In genomic region chr14:88337304-88337703, GRCm38 (mm10) we compare ENCODE assay signal across 32 mouse cellular contexts.
A peak's percentile ranks its signal among the peaks of the same experiment; 100 is the strongest.
DNase-seq lines count a peak whose midpoint lies in the region; ATAC-seq lines count a peak whose summit lies in the region.
"Had no signal": no experiment of that assay in that cellular context is flagged by ENCODE, and none has a peak within 500 bp of the region (broad histone marks: within the 10 kb centered on the region; RNA-seq: fewer than 3 reads in every experiment).

No protein-coding gene starts in this region.

- no peaks in the 10 kb centered on the region for H3K9me3 ChIP-seq in midbrain, embryonic 11.5 days (ENCODE audit: control insufficient read depth, low read length)
- H3K9me3 ChIP-seq in midbrain, embryonic 16.5 days (replicated peaks; ENCODE audit: control insufficient read depth, low read length, poor library complexity, severe bottlenecking), result no peaks in the 10 kb centered on the region
- H3K9me3 ChIP-seq in midbrain, embryonic 14.5 days (ENCODE audit: control insufficient read depth, low read length), result no peaks in the 10 kb centered on the region
- H3K9me3 ChIP-seq: embryonic facial prominence, embryonic 13.5 days; heart, embryonic 13.5 days; hindbrain, embryonic 15.5 days; limb, embryonic 10.5 days; limb, embryonic 15.5 days; neural tube, embryonic 13.5 days had no signal

- H3K9ac ChIP-seq in midbrain, embryonic 11.5 days (ENCODE audit: low read length), result no peak overlapping the region
- H3K9ac ChIP-seq in midbrain, embryonic 16.5 days (ENCODE audit: low read depth, low read length), result no peak overlapping the region
- H3K9ac ChIP-seq in midbrain, embryonic 14.5 days (replicated peaks; ENCODE audit: low read length), result no peak overlapping the region
- H3K9ac ChIP-seq: embryonic facial prominence, embryonic 13.5 days; heart, embryonic 13.5 days; hindbrain, embryonic 15.5 days; limb, embryonic 15.5 days; liver, embryonic 14.5 days; lung, embryonic 14.5 days; neural tube, embryonic 13.5 days had no signal

- DNase-seq in midbrain, embryonic 11.5 days (ENCODE audit: low spot score, missing footprints), result peak; percentile 87
- peak; percentile 1 for DNase-seq in brain, adult 2 months (ENCODE audit: low read depth, low spot score)
- peak; percentile 75 for DNase-seq in midbrain, embryonic 14.5 days
- DNase-seq in retina, postnatal 7 days (ENCODE audit: low read depth, low spot score), result peak; percentile 37
- DNase-seq in adrenal gland, postnatal 4 days (ENCODE audit: low spot score in 2 of 2), result no peak
- no peak for DNase-seq in right cerebral cortex, postnatal 36 days (ENCODE audit: low spot score in 2 of 2)
- DNase-seq: adrenal gland, postnatal 25 days; cerebellum, adult 11 months; cerebellum, adult 9-10 months; embryo, embryonic 11 days; heart, postnatal 10 days; kidney, postnatal 14 days; layer of hippocampus, adult 9-11 months; lung, postnatal 14 days; right cerebral cortex, adult 18-20 months; right cerebral cortex, postnatal 4 days; thymus, postnatal 4 days had no signal

- H3K36me3 ChIP-seq in midbrain, embryonic 11.5 days (ENCODE audit: control insufficient read depth, insufficient read depth, low read length), result no peaks in the 10 kb centered on the region
- H3K36me3 ChIP-seq in midbrain, embryonic 16.5 days (ENCODE audit: control insufficient read depth, insufficient read depth, low read length), result no peaks in the 10 kb centered on the region
- H3K36me3 ChIP-seq in midbrain, embryonic 14.5 days (ENCODE audit: control insufficient read depth, insufficient read depth, low read length), result no peaks in the 10 kb centered on the region
- H3K36me3 ChIP-seq: embryonic facial prominence, embryonic 13.5 days; heart, embryonic 13.5 days; hindbrain, embryonic 15.5 days; limb, embryonic 10.5 days; limb, embryonic 15.5 days; neural tube, embryonic 13.5 days had no signal

- no peak overlapping the region for H3K4me2 ChIP-seq in midbrain, embryonic 11.5 days
- no peak overlapping the region for H3K4me2 ChIP-seq in midbrain, embryonic 16.5 days (ENCODE audit: low read length)
- no peak overlapping the region; the same call in 1 of the 2 replicates for H3K4me2 ChIP-seq in midbrain, embryonic 14.5 days (ENCODE audit: low read length)
- H3K4me2 ChIP-seq: embryonic facial prominence, embryonic 13.5 days; heart, embryonic 13.5 days; hindbrain, embryonic 15.5 days; limb, embryonic 15.5 days; lung, embryonic 14.5 days; neural tube, embryonic 13.5 days had no signal

- 51% methylated on average over 10 of the region's 10 CpGs for WGBS in midbrain, embryonic 11.5 days
- 34% methylated on average over 10 of the region's 10 CpGs for WGBS in midbrain, embryonic 16.5 days
- WGBS in midbrain, embryonic 14.5 days, result 30% methylated on average over 10 of the region's 10 CpGs

- ATAC-seq in midbrain, embryonic 11.5 days (ENCODE audit: low FRiP score), result peak; percentile 73
- ATAC-seq in midbrain, embryonic 16.5 days, result no peak
- peak; percentile 50; the same call in 1 of the 2 replicates for ATAC-seq in midbrain, embryonic 14.5 days (ENCODE audit: low FRiP score, low TSS enrichment)
- ATAC-seq: CD4-positive, CD25-positive, alpha-beta regulatory T cell, adult 4 months; forebrain, embryonic 16.5 days; intestine, embryonic 16.5 days had no signal

- H3K27ac ChIP-seq in midbrain, embryonic 11.5 days (ENCODE audit: low read depth, low read length), result no peak overlapping the region
- no peak overlapping the region for H3K27ac ChIP-seq in midbrain, embryonic 16.5 days (ENCODE audit: low read length)
- H3K27ac ChIP-seq in midbrain, embryonic 14.5 days (replicated peaks; ENCODE audit: low read depth, low read length), result no peak overlapping the region
- H3K27ac ChIP-seq: embryonic facial prominence, embryonic 13.5 days; heart, embryonic 13.5 days; hindbrain, embryonic 15.5 days; limb, embryonic 10.5 days; limb, embryonic 15.5 days; liver, embryonic 14.5 days; neural tube, embryonic 13.5 days; stomach, postnatal 0 days had no signal

- H3K4me1 ChIP-seq in midbrain, embryonic 11.5 days (ENCODE audit: control insufficient read depth, insufficient read depth, low read length), result no peaks in the 10 kb centered on the region; the same call in 1 of the 2 replicates
- H3K4me1 ChIP-seq in midbrain, embryonic 16.5 days (ENCODE audit: control insufficient read depth, insufficient read depth, low read length), result no peaks in the 10 kb centered on the region
- H3K4me1 ChIP-seq in midbrain, embryonic 14.5 days (ENCODE audit: control insufficient read depth, insufficient read depth, low read length), result 0 out of 2 replicates have a peak, but pooled peaks cover 3% of the 10 kb centered on the region
- H3K4me1 ChIP-seq: embryonic facial prominence, embryonic 13.5 days; heart, embryonic 13.5 days; hindbrain, embryonic 15.5 days; limb, embryonic 10.5 days; limb, embryonic 15.5 days; neural tube, embryonic 13.5 days had no signal

- H3K4me3 ChIP-seq in midbrain, embryonic 11.5 days (ENCODE audit: low read depth, low read length), result no peak overlapping the region
- no peak overlapping the region for H3K4me3 ChIP-seq in midbrain, embryonic 16.5 days (ENCODE audit: low read depth, low read length)
- H3K4me3 ChIP-seq in midbrain, embryonic 14.5 days (replicated peaks; ENCODE audit: low read depth, low read length), result no peak overlapping the region
- H3K4me3 ChIP-seq: embryonic facial prominence, embryonic 13.5 days; erythroblast, embryonic 14.5 days; heart, embryonic 13.5 days; hindbrain, embryonic 15.5 days; limb, embryonic 10.5 days; limb, embryonic 15.5 days; myocyte; neural tube, embryonic 13.5 days had no signal

- H3K27me3 ChIP-seq in midbrain, embryonic 11.5 days (ENCODE audit: control insufficient read depth, insufficient read depth, low read length), result no peaks in the 10 kb centered on the region
- H3K27me3 ChIP-seq in midbrain, embryonic 16.5 days (ENCODE audit: control insufficient read depth, insufficient read depth, low read depth, low read length), result no peaks in the 10 kb centered on the region
- H3K27me3 ChIP-seq in midbrain, embryonic 14.5 days (ENCODE audit: control insufficient read depth, insufficient read depth, low read length), result no peaks in the 10 kb centered on the region
- H3K27me3 ChIP-seq: embryonic facial prominence, embryonic 13.5 days; heart, embryonic 13.5 days; hindbrain, embryonic 15.5 days; limb, embryonic 15.5 days; neural tube, embryonic 13.5 days had no signal

Comparison
In these comparisons a context has a peak if more than half of its experiments do, and no peak if none do; other contexts are left out.
1. DNase-seq: peak in midbrain, embryonic 11.5 days (single experiment), brain, adult 2 months (single experiment), midbrain, embryonic 14.5 days (single experiment) and retina, postnatal 7 days (single experiment); none in adrenal gland, postnatal 4 days (0 of 2) and right cerebral cortex, postnatal 36 days (0 of 2).